Mouse (Mus musculus) lung, postnatal 4 days (tissue): Measurements from ENCODE around the gene Arhgdig.

Experiments used
- DNase-seq, 2 experiments: peaks; one replicate each; pipeline ENCODE4 v3.0.0; 2021

Arhgdig gene

GRCm38 (mm10) chr17:26207686-26208085, at the start of gene Arhgdig:
Arhgdig (minus strand) TSS chr17:26207786.
- DNase-seq = no peak

GRCm38 (mm10) chr17:26255313-26255712, 47.7 kb upstream of the Arhgdig start:
- no peak for DNase-seq

- DNase-seq = no peak
Observed at GRCm38 (mm10) chr17:26253399-26253798, 45.8 kb upstream of the Arhgdig start.

GRCm38 (mm10) chr17:26252539-26253251, 45.1 kb upstream of the Arhgdig start, which contains the start of gene Luc7l:
Luc7l (plus strand) TSS chr17:26252896.
- peak; percentile 94 for DNase-seq

GRCm38 (mm10) chr17:26251886-26252538, 44.4 kb upstream of the Arhgdig start:
- DNase-seq = no peak

GRCm38 (mm10) chr17:26244101-26244841, 36.7 kb upstream of the Arhgdig start, which contains the start of gene Fam234a:
Fam234a (minus strand) TSS chr17:26244242.
- DNase-seq = peak; percentile 95 to 96

- peak; percentile 83 to 85 for DNase-seq
Observed at GRCm38 (mm10) chr17:26243471-26244100, 36.0 kb upstream of the Arhgdig start.

GRCm38 (mm10) chr17:26240990-26241389, 33.4 kb upstream of the Arhgdig start:
- no peak for DNase-seq

GRCm38 (mm10) chr17:26240120-26240790, 32.7 kb upstream of the Arhgdig start:
- no peak for DNase-seq

GRCm38 (mm10) chr17:26239551-26239950, 32.0 kb upstream of the Arhgdig start:
- DNase-seq = no peak

- DNase-seq = no peak
Observed at GRCm38 (mm10) chr17:26237667-26238066, 30.1 kb upstream of the Arhgdig start.

- no peak for DNase-seq
Observed at GRCm38 (mm10) chr17:26235077-26235815, 27.7 kb upstream of the Arhgdig start.

- DNase-seq = no peak
Observed at GRCm38 (mm10) chr17:26234386-26234785, 26.8 kb upstream of the Arhgdig start.

GRCm38 (mm10) chr17:26232863-26233262, 25.3 kb upstream of the Arhgdig start:
- DNase-seq = no peak

- no peak for DNase-seq
Observed at GRCm38 (mm10) chr17:26231156-26231555, 23.6 kb upstream of the Arhgdig start.

GRCm38 (mm10) chr17:26229776-26230175, 22.2 kb upstream of the Arhgdig start:
- no peak for DNase-seq

GRCm38 (mm10) chr17:26225150-26225549, 17.6 kb upstream of the Arhgdig start:
- DNase-seq = peak; percentile 69 to 86

- no peak for DNase-seq
Observed at GRCm38 (mm10) chr17:26221508-26221907, 13.9 kb upstream of the Arhgdig start.

- DNase-seq = no peak
Observed at GRCm38 (mm10) chr17:26212681-26213080, 5.1 kb upstream of the Arhgdig start.

- no peak for DNase-seq
Observed at GRCm38 (mm10) chr17:26212241-26212640, 4.7 kb upstream of the Arhgdig start.

GRCm38 (mm10) chr17:26206392-26206791, 1.2 kb downstream of the Arhgdig start:
- no peak for DNase-seq

GRCm38 (mm10) chr17:26204766-26205165, 2.8 kb downstream of the Arhgdig start:
- no peak for DNase-seq
